Mouse (Mus musculus) right cerebral cortex, adult 2 months (tissue): ENCODE data around the gene Rpl26.
"Not testable (repeated sequence)": the region's sequence is repeated elsewhere in the genome, so short reads cannot be mapped to it uniquely, and the experiment has no call there.

Experiments used
- DNase-seq, 2 experiments: peaks; one replicate each; pipeline ENCODE4 v3.0.0; 2021 to 2022; ENCODE audit warnings: low spot score in 2 of 2

Rpl26 gene

DNA sequence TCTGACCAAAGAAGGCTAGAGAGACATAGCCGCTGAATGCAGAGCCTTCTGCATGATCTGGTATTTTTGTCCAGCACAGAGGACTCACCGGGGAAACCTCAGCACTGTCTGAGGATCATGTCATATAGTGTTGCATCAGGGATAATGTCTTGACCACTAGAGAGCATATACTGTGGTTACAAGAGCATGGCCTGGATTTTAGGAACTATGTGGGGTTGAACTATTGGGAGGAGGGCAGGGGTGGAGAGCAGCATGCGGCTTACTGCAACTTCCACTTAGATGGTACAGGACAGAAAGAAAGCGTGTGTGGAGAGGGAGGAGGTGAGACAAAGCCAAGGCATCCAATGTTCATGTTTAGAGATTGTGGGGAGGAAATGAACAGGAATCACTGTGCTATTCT is 13.2 kb downstream of the Rpl26 start:
- DNase-seq, result no peak

DNA sequence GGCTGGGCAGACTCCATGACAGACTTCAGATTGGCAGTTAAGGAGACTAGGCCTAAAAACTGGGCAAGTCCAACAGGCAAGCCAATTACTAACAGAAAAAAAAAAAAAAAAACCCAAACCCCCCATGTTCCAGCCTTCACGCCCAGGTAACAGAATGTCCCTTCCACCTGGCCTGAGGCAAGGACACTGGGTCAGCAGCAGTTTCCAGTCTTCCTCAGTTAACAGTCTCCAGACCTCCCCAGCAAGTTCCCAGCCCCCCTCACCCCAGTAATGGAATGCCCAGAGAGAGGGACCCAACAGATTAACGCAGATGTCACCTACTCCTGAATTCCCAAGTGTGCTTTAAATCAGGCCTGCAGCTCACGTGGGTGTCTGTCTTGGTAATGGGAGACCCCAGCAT is 21.8 kb downstream of the Rpl26 start:
- no peak for DNase-seq

DNA sequence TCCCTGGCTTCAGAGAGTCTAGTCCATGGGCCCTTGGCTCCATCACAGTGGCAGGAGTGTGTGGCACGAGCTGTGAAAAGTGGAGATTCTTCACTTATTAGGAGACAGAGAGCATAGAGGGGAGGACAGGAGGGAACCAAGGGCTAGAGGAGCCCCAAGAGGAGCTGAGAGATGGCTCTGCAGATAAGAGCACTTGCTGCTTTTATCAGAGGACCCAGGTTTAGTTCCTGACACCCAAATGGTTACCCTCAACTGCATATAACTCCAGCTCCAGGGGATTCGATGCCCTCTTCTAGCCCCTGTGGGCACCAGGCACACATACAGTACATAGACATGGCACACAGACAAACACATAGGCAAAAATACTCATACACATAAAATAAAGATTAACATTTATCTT is 23.4 kb downstream of the Rpl26 start:
- no peak for DNase-seq

DNA sequence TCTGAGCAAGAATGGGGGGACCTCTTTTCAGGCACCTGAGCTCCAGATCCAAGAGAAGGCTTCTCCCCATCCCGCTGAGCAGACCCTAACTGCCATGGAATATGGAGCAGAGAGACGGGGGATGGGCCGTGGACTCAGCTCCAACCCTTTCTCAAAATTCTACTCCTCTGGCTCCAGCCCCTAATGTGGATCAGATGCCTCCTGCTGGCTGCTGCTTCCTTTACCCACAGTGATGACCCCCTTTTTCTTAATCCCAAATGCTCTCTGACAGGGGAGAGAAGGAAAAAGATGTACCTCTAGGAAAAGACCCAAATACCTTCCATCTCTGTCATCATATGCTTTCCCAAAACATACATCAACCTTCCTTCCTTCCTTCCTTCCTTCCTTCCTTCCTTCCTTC is 25.6 kb downstream of the Rpl26 start, which contains the start of gene Odf4:
Odf4 (minus strand) TSS at position 101 of the 400 bp plus-strand sequence.
- DNase-seq, result no peak

DNA sequence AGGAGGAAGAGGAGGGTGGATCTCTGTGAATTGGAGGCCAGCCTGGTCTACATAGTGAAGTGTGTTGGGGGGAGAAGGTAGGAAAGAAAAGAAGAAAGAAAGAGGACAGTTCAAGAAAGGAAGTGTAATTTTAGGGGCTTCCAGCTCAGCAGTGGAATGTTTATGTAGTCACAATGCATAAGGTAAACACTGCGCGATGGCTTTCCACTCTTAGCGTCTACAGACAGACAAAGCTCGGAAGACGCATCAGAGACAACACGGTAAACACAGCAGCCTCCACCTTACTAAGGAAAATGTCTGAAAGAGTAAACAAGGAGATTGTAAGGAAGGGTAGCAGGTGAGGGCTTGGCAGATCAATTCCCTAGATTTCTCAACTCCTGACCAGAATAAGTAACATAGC is 28.6 kb downstream of the Rpl26 start:
- no peak for DNase-seq

DNA sequence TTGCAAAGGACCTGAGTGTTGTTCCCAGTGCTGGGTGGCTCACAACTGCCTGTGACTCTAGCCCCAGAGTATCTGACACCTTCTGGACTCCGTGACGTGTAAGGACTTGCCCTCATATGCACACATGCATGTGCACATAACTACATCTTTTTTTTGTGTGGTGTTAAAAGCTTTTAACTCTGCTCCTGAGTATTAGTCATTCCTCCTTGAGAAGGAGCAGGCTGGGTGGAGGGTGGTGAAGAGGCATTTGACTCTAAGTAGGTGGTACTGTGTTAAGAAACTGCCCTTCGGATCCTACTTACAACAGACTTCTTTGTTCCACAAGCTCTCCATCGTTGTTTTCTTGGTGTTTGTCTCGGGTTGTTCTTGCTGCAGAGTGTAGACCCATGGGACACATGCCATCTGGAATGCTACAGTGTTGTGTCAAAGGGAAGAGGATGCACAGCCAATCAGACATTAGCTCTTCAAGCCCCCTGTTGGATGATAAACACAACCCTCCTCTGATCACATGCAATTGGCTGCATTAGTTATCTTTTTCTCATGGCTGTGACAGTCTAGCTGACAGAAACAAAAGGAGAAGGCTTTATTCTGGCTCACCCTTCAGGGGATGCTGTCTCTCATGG is 32.6 kb downstream of the Rpl26 start:
- no peak for DNase-seq

DNA sequence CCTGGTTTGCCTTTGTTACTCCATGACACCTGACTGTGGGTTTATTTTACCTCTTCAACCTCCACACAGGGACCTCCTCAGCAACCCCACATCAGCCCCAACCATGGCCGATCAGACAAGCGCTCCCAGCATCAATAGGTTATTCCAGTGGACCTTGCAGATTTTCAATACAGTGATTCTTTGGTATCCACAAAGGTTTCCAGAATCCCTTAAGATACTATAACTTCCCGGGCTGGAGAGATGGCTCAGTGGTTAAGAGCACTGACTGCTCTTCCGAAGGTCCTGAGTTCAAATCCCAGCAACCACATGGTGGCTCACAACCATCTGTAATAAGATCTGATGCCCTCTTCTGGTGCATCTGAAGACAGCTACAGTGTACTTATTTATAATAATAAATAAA is 35.6 kb downstream of the Rpl26 start:
- DNase-seq, result not testable (repeated sequence)

DNA sequence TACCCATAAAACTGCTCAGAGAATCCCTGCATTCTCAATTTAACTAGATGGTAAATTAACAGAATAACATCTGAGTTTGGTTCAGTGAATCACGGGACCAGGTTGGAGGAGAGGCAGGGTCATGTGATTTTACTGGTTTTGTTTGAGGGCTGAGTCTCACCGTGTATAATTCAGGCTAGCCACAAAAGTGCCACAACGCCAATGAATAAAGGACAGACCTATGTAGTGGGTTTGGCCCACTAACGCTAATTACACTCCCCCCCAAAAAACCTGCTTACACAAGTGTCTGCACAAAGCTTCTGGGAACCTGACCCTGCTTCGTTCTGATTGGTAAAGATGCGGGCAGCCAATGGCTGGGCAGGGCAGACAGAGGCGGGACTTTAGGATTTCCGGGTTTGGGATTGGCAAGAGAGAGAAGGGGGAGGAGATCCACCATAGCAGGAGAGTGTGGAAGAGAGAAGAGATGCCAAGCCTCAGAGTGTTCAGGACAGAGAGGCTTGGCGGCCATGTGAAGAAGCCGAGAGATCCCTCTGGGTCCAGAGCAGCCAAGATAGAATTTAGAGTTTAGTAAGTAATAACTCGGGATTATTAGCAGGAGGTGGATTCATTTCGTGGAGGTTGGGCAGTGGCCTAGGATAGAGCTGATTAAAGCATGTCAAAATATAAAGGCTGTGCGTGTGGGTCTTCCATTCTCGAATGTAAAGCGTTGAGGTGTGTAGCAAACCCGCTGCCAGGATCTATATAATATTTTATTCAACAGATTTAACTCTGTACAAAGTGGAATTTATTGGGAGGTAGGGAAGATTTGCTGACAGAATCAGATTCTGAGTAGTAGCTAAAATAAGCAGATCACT is 38.3 kb downstream of the Rpl26 start:
- DNase-seq, result peak; percentile 85 to 90

DNA sequence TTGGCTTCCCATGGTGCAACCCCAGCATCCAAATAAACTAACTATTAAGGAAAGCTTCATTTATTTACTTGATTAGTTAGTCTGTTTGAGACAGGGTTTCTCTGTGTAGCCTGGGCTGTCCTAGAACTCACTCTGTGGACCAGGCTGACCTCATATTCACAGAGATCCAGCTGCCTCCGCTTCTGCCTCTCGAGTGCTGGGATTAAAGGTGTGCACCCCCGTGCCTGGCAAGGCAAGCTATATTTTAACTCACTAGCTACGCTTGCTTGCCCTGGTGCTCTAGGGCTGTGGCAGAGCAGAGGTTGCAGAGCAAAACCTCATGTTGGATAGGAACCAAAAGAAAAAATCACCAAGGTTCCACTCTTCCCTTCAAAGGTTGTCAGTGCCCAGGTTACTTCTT is 39.1 kb downstream of the Rpl26 start:
- peak in 1 of 2 experiments; percentile 7 for DNase-seq

DNA sequence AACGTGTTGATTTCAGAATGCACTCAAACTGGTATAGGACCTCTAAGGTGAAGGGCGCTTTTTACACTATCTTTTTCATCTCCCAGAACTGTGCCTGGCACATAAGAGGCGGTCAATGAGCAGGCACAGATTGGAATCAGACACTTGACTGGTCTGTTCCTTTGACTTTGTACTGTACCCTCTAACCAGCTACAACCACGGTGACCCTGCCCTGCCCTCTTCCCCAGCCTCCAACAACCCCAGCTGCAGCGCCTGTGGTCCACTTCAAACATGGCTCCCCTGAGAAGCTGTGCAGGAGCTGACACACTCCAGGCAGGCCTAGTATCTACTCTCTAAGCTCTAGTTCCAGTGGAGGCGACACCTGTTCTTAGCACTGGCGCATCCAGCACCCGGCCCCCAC is 41.3 kb downstream of the Rpl26 start:
- DNase-seq, result no peak

DNA sequence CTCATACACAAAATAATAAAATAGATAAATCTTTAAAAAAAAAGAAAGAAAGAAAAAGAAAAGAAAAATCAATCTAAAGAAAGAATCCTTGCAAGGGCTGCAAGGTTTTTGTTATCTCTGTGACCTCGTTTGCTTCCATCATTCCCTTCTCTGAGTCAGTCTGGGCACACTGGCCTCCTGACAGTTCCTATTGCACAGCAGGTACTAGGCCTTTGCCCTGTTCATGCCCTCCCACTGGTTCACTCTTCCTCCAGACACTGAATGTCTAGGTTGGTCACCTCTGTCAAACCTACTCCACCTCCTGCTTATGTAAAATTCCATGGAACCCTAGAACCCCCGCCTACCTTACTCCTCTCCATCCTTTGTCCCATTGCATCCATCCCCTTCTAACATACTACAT is 43.9 kb downstream of the Rpl26 start:
- no peak for DNase-seq

DNA sequence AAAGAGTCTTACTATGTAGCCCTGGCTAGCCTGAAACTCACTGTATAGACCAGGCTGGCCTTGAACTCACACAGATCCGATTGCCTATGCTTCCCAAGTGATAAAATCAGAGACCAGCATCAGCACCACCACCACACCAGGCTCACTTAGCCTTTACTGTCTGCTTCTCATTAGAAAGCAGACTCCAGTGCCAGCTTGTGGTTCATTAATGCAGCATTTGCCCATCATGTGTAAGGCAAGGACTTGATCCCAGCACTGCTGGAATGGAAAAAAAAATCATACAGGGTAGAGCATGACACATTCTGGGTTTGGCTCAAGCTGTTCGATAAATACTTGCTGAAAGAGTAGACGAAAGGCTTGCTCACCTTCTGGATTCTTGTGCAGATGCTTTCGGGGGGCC is 44.6 kb downstream of the Rpl26 start:
- no peak for DNase-seq

DNA sequence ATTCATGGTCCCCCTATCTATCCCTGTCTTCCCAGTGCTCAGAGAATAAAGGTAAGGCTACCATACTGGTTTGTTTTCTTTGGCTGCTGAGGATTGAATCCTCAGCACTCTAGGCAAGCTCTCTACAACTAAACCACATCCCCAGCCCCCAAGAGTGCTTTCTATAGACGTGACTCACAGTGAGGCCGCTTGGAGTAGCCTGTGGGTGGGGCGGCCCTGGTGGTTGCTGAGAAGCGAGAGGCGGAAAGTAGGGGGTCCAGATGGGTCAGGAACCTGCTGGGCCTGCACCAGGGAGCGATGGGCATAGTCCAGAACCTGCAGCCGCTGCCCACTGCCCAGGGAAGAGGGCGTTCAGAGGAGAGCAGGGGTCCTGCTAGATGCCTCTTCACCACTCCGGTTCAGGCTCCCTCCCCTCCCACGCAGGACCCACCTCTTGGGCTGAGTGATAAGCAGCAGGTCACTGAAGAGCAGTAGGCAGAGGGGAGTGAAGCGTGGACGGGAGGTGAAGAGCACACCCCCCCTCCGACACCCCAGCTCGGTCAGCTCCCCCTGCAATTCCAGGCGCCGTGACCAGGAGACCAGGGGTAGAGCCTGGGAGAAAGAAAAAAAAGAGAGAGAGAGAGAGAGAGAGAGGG is 45.5 kb downstream of the Rpl26 start:
- DNase-seq, result peak; percentile 73 to 75

DNA sequence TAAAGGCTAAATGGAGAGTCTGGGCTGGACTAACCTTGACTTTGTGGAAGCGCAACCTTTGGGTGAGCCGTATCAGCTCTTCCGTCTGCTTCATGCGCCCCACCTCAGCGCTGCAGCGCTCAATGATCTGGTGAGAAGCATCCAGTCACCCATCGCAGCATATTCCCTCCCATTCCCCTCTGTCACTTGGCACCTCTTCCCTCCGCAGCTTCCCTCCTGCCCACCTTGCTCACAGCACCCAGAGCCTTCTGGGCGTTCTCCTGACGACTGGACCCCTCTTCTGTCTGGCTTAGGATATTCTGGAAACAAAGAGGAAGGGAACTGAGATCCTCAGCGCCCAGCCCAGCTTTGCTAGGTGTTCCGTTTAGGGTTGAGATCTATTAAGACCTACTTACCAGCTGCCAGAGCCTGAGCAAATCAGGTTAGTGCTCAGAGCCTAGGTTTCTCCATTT is 46.2 kb downstream of the Rpl26 start:
- peak; percentile 29 to 50 for DNase-seq

DNA sequence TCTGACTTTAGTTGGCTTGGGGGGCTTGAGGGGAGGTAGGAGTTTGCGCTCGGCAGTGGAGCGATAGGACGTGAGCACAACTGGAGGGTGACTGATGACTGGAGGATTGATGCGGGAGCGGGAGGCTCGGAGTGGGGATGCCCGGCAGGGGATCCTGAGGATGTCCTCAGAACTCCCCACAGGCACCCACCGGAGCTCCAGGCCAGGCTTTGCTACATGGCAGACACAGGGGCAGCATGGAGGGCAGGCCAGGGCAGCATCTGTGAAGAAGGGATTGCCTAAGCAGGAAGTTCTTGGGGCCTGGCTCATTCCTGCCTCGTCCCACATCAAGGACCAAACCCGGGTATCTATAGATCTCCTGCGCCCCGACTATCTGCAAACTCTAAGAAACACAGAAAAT is 52.5 kb downstream of the Rpl26 start:
- DNase-seq, result no peak

DNA sequence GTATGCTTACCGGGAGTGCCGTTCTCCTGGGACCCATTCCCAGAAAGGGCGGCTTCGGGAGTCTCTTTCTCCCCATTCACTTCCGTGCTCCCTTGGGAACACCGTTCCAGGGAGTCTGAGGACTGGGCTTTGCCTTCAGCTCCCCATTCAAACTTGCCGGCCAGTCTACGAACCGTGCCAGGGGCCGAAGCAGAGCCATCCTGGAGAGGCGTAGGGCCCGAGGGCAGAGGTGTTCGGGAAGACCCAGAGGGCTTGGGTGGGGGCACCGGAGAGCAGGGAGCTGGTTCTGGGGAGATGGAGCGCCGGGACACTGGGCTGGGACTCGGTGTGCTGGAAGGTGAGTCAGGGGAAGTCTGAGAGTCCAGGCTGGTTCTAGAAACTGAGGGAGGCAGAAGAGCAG is 53.0 kb downstream of the Rpl26 start:
- DNase-seq, result peak in 1 of 2 experiments; percentile 4

DNA sequence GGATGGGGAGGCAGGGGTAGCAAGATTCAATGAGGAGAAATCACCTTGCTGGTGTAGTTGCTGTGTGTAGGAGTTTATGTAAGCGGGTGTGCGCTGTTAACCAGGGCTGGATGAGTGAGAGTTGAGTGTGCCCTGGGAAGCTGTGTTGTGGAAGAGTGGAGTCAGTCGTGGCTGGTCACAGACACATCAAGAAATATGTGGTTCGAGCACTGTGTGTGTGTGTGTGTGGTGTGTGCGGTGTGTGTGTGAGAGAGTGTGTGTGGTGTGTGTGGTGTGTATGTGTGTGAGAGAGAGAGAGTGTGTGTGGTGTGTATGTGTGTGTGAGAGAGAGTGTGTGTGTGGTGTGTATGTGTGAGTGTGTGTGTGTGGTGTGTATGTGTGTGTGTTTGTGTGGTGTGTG is 54.1 kb downstream of the Rpl26 start:
- DNase-seq, result no peak

DNA sequence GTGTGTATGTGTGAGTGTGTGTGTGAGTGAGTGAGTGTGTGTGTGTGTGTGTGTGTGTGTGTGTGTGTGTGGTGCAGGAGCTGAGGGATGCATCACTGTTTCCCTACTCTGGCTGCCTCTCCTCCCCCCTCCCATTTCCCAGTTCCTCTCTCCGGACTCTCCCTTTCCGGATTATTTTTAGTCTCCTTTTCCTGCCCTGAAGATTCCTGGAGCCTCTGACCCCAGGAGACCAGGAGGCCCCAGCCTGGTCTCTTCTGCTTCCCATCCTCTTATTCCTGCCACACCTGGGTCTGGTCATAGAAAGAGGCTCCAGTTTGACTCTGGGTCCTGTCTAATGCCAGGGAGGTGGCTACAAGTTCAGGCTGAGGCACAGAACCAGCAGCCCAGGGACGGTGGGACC is 54.7 kb downstream of the Rpl26 start:
- DNase-seq, result no peak
